17 mouse cellular contexts compared by ENCODE assay signal in genomic region chr16:25017046-25017445, GRCm38 (mm10).
A peak's percentile ranks its signal among the peaks of the same experiment; 100 is the strongest.
DNase-seq lines count a peak whose midpoint lies in the region; ATAC-seq and TF ChIP-seq lines count a peak whose summit lies in the region.
"Had no signal": no experiment of that assay in that cellular context is flagged by ENCODE, and none has a peak within 500 bp of the region (broad histone marks: within the 10 kb centered on the region; RNA-seq: fewer than 3 reads in every experiment).

No protein-coding gene starts in this region.

- no peak for TF ChIP-seq CTCF in forebrain, postnatal 0 days (IDR thresholded peaks at IDR 0.05; ENCODE audit: low read depth)

- no peak overlapping the region for H3K4me2 ChIP-seq in hindbrain, embryonic 14.5 days (replicated peaks)
- H3K4me2 ChIP-seq in hindbrain, embryonic 13.5 days, result no peak overlapping the region
- H3K4me2 ChIP-seq in forebrain, postnatal 0 days (ENCODE audit: low read depth), result no peak overlapping the region
- H3K4me2 ChIP-seq: heart, embryonic 12.5 days; limb, embryonic 12.5 days; liver, embryonic 13.5 days; midbrain, embryonic 12.5 days had no signal

- DNase-seq in hindbrain, embryonic 14.5 days (ENCODE audit: low spot score), result no peak
- peak; percentile 75 for DNase-seq in 3T3-L1 (ENCODE audit: low read depth, low spot score)
- DNase-seq in Muller cell, postnatal 12 days (ENCODE audit: inconsistent ontology term), result peak; percentile 15
- no peak for DNase-seq in forebrain, postnatal 0 days
- no peak for DNase-seq in left cerebral cortex, adult 8-10 months (ENCODE audit: low spot score in 2 of 2)
- no peak for DNase-seq in ovary, postnatal 14 days (ENCODE audit: low spot score)
- DNase-seq: gastrocnemius, adult 2 months; heart, postnatal 14 days; liver, embryonic 13.5 days had no signal

- H3K27ac ChIP-seq in hindbrain, embryonic 14.5 days, result peak overlapping the region; percentile 32; the same call in 1 of the 2 replicates
- H3K27ac ChIP-seq in hindbrain, embryonic 13.5 days, result no peak overlapping the region
- peak overlapping the region; percentile 80 for H3K27ac ChIP-seq in forebrain, postnatal 0 days (ENCODE audit: low read depth, low read length)
- H3K27ac ChIP-seq: gastrocnemius, adult 2 months; limb, embryonic 12.5 days; liver, embryonic 13.5 days; midbrain, embryonic 12.5 days had no signal

- 0 out of 2 replicates have a peak, but pooled peaks cover 2% of the 10 kb centered on the region for H3K27me3 ChIP-seq in hindbrain, embryonic 14.5 days (ENCODE audit: control insufficient read depth, insufficient read depth, low read length)
- H3K27me3 ChIP-seq in hindbrain, embryonic 13.5 days, result peaks cover 23% of the 10 kb centered on the region
- no peaks in the 10 kb centered on the region for H3K27me3 ChIP-seq in forebrain, postnatal 0 days (ENCODE audit: insufficient read depth, low read length)
- H3K27me3 ChIP-seq: heart, embryonic 12.5 days; limb, embryonic 12.5 days; liver, embryonic 13.5 days; midbrain, embryonic 12.5 days had no signal

- H3K4me1 ChIP-seq in hindbrain, embryonic 14.5 days (replicated peaks; ENCODE audit: control insufficient read depth, insufficient read depth, low read length), result 0 out of 2 replicates have a peak, but pooled peaks cover 8% of the 10 kb centered on the region
- peaks cover 14% of the 10 kb centered on the region for H3K4me1 ChIP-seq in hindbrain, embryonic 13.5 days (replicated peaks)
- H3K4me1 ChIP-seq in forebrain, postnatal 0 days (ENCODE audit: insufficient read depth), result peaks cover 12% of the 10 kb centered on the region
- H3K4me1 ChIP-seq: limb, embryonic 12.5 days; liver, embryonic 13.5 days had no signal

- no peaks in the 10 kb centered on the region for H3K36me3 ChIP-seq in hindbrain, embryonic 14.5 days (replicated peaks; ENCODE audit: control insufficient read depth, insufficient read depth)
- no peaks in the 10 kb centered on the region for H3K36me3 ChIP-seq in hindbrain, embryonic 13.5 days
- no peaks in the 10 kb centered on the region for H3K36me3 ChIP-seq in forebrain, postnatal 0 days (ENCODE audit: insufficient read depth)
- H3K36me3 ChIP-seq: heart, embryonic 12.5 days; limb, embryonic 12.5 days; liver, embryonic 13.5 days; midbrain, embryonic 12.5 days had no signal

- H3K9ac ChIP-seq in hindbrain, embryonic 14.5 days, result no peak overlapping the region
- no peak overlapping the region for H3K9ac ChIP-seq in hindbrain, embryonic 13.5 days
- no peak overlapping the region for H3K9ac ChIP-seq in forebrain, postnatal 0 days
- H3K9ac ChIP-seq: heart, embryonic 12.5 days; limb, embryonic 12.5 days; liver, embryonic 13.5 days; midbrain, embryonic 12.5 days had no signal

- H3K9me3 ChIP-seq in hindbrain, embryonic 14.5 days (ENCODE audit: control insufficient read depth, low read length), result no peaks in the 10 kb centered on the region
- H3K9me3 ChIP-seq in hindbrain, embryonic 13.5 days, result no peaks in the 10 kb centered on the region
- H3K9me3 ChIP-seq in forebrain, postnatal 0 days (ENCODE audit: low read length), result no peaks in the 10 kb centered on the region
- H3K9me3 ChIP-seq: heart, embryonic 12.5 days; limb, embryonic 12.5 days; liver, embryonic 13.5 days; midbrain, embryonic 12.5 days had no signal

- no peak for ATAC-seq in hindbrain, embryonic 14.5 days (ENCODE audit: low FRiP score)
- no peak for ATAC-seq in hindbrain, embryonic 13.5 days (ENCODE audit: low FRiP score)
- no peak for ATAC-seq in forebrain, postnatal 0 days
- no peak for ATAC-seq in erythroblast, adult 5-6 weeks (replicated peaks; ENCODE audit: low FRiP score, poor library complexity, severe bottlenecking)
- ATAC-seq: activated CD4-positive, CD25-positive, alpha-beta regulatory T cell, adult 4 months; inflammation-experienced regulatory T-cells, adult 6 months; lung, postnatal 0 days had no signal

- no peak overlapping the region for H3K4me3 ChIP-seq in hindbrain, embryonic 14.5 days (replicated peaks; ENCODE audit: low read length)
- H3K4me3 ChIP-seq in hindbrain, embryonic 13.5 days, result no peak overlapping the region
- H3K4me3 ChIP-seq in forebrain, postnatal 0 days (ENCODE audit: low read depth, low read length), result no peak overlapping the region
- H3K4me3 ChIP-seq: gastrocnemius, adult 2 months; heart, embryonic 12.5 days; limb, embryonic 12.5 days; liver, embryonic 13.5 days; midbrain, embryonic 12.5 days had no signal

Comparison
In these comparisons a context has a peak if more than half of its experiments do, and no peak if none do; other contexts are left out.
1. DNase-seq: peak in 3T3-L1 (single experiment) and Muller cell, postnatal 12 days (single experiment); none in hindbrain, embryonic 14.5 days (single experiment), forebrain, postnatal 0 days (single experiment), left cerebral cortex, adult 8-10 months (0 of 2) and ovary, postnatal 14 days (single experiment).